Mouse (Mus musculus): ENCODE data around the gene Nemf.

DNA sequence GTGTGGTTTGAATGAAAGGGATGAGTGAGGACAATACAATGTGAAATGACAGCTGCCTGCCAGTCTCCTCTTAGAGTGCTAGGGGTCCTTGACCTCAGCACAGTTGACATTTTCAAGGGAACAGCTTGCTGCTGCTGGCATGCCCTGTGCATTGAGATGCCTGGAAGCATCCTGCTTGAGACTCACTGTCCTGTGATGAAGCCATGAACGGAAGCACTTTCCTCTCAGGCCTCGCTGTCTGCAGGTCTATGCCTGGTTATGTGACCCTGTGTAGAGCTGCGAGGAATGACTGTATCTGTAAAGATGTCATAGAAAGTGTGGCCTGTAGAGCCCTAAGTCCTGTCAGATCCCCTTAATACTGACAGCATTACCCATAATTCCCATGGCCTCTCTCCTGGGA, 91.9 kb downstream of the Nemf start:
- TF ChIP-seq CTCF (IDR thresholded peaks at IDR 0.05; ENCODE audit: low read depth, low read length) (no peak), POLR2A (IDR thresholded peaks at IDR 0.05; ENCODE audit: extremely low read depth, insufficient read depth, low read length) (no peak)

Measured in liver, adult 2 months (tissue).